Mouse (Mus musculus) frontal cortex, adult (tissue): ENCODE measurements around the gene Zfp524.
A peak's percentile ranks its signal among the peaks of the same experiment; 100 is the strongest.

Experiments
- ATAC-seq: cut with Nextera tagmentation; 2 replicates; pipeline ENCODE4 v1.9.2; 2017; ENCODE audit warnings: mild to moderate bottlenecking, moderate library complexity, mixed read lengths; ENCODE audit not compliant: low TSS enrichment

Zfp524 gene

GRCm38 (mm10) chr7:5051193-5052192 is 37.3 kb downstream of the Zfp524 start, which contains the start of gene Zfp580:
Gene Zfp580 (plus strand): TSS chr7:5051538.
- peak; percentile 60 for ATAC-seq

- ATAC-seq: no peak
Measured at GRCm38 (mm10) chr7:5052438-5052837, 38.2 kb downstream of the Zfp524 start.

GRCm38 (mm10) chr7:5052931-5053343 is 38.7 kb downstream of the Zfp524 start:
- ATAC-seq: no peak

GRCm38 (mm10) chr7:5053456-5054179 is 39.4 kb downstream of the Zfp524 start:
- ATAC-seq: no peak

- no peak for ATAC-seq
Measured at GRCm38 (mm10) chr7:5056651-5057263, 42.5 kb downstream of the Zfp524 start.

- ATAC-seq: no peak
Measured at GRCm38 (mm10) chr7:5057381-5057780, 43.2 kb downstream of the Zfp524 start.

GRCm38 (mm10) chr7:5057804-5058203 is 43.6 kb downstream of the Zfp524 start:
- ATAC-seq: no peak

- ATAC-seq: no peak
Measured at GRCm38 (mm10) chr7:5058631-5059030, 44.4 kb downstream of the Zfp524 start.

GRCm38 (mm10) chr7:5059421-5059820 is 45.2 kb downstream of the Zfp524 start:
- no peak for ATAC-seq

- ATAC-seq: peak; percentile 19; the same call in 1 of the 2 replicates
Measured at GRCm38 (mm10) chr7:5060239-5060731, 46.1 kb downstream of the Zfp524 start.

GRCm38 (mm10) chr7:5060944-5061773 is 46.9 kb downstream of the Zfp524 start:
- ATAC-seq: peak; percentile 69

- ATAC-seq: peak; percentile 40
Measured at GRCm38 (mm10) chr7:5061774-5062359, 47.7 kb downstream of the Zfp524 start, which contains the start of gene U2af2. Gene U2af2 (plus strand): TSS chr7:5062143.

GRCm38 (mm10) chr7:5062360-5063001 is 48.3 kb downstream of the Zfp524 start:
- ATAC-seq: peak; percentile 9; the same call in 1 of the 2 replicates

- no peak for ATAC-seq
Measured at GRCm38 (mm10) chr7:5064886-5065285, 50.7 kb downstream of the Zfp524 start.
